Mouse (Mus musculus) neural tube, embryonic 14.5 days (tissue): Measurements from ENCODE around the gene Ccdc146. TPM values are rescaled to one million over a fixed set of nuclear protein-coding genes. Genes with fewer than 3 reads are reported as not detected.

Experiments used
- ATAC-seq: fragments of 200-750 bp; cut with Nextera tagmentation; 2 replicates; pipeline ENCODE4 v1.8.0; 2017; ENCODE audit warnings: low read depth, mild to moderate bottlenecking, moderate TSS enrichment, moderate library complexity
- H3K27ac ChIP-seq: fragments of 300-500 bp; sonication (generic); 2 replicates; pipeline ENCODE4 v1.5.1; 2014; ENCODE audit warnings: low read depth, mild to moderate bottlenecking, control low read depth, low read length, moderate library complexity, mixed read lengths
- H3K27me3 ChIP-seq: fragments of 300-500 bp; sonication (generic); 2 replicates; pipeline ENCODE4 v1.6.1; 2014; ENCODE audit warnings: low read length; ENCODE audit not compliant: control insufficient read depth, insufficient read depth
- H3K36me3 ChIP-seq: fragments of 300-500 bp; sonication (generic); 2 replicates; pipeline ENCODE4 v1.6.1; 2014; ENCODE audit warnings: low read length, mixed read lengths; ENCODE audit not compliant: control insufficient read depth, insufficient read depth
- H3K4me1 ChIP-seq: fragments of 300-500 bp; sonication (generic); 2 replicates; pipeline ENCODE4 v1.6.1; 2014; ENCODE audit warnings: low read length; ENCODE audit not compliant: control insufficient read depth, insufficient read depth
- H3K4me2 ChIP-seq: fragments of 300-500 bp; sonication (generic); 2 replicates; pipeline ENCODE4 v1.6.1; 2014; ENCODE audit warnings: mild to moderate bottlenecking, low read depth, low read length, control low read depth
- H3K4me3 ChIP-seq: fragments of 300-500 bp; sonication (generic); 2 replicates; pipeline ENCODE4 v1.5.1; 2014; ENCODE audit warnings: low read depth, low read length, control low read depth, mixed read lengths
- H3K9ac ChIP-seq: fragments of 300-500 bp; sonication (generic); replicated peaks from 2 replicates; pipeline ENCODE4 v1.6.1; 2014; ENCODE audit warnings: low read depth, mild to moderate bottlenecking, control low read depth, low read length, mixed read lengths
- H3K9me3 ChIP-seq: fragments of 300-500 bp; sonication (generic); 2 replicates; pipeline ENCODE4 v1.6.1; 2016; ENCODE audit warnings: low read length; ENCODE audit not compliant: control insufficient read depth
- WGBS: fragments of 180-500 bp; shearing (Covaris S2); extraction: QIAGEN DNeasy Blood & Tissue Kit; methylation state at CpG from one replicate; pipeline ENCODE4 v1.1.7; 2014; 5-methylcytosine and 5-hydroxymethylcytosine counted together
- polyA plus RNA-seq: library from polyadenylated mRNA; unstranded; fragments of >200 nt; fragmentation: Nextera tagmentation; extraction: Ambion mirVana; gene quantifications from 2 replicates; pipeline ENCODE4 v1.2.1, GENCODE M21; 2014

Ccdc146 gene
- polyA plus RNA-seq, 1 experiment from 2014 or later, result 0.99 TPM

GRCm38 (mm10) chr5:21248834-21249233 lies 175.6 kb downstream of the Ccdc146 start:
- 82% methylated on average over 5 of the region's 5 CpGs for WGBS
- ATAC-seq, result no peak
- no peaks in the 10 kb centered on the region; the same call in 1 of the 2 replicates for H3K4me1 ChIP-seq
- no peaks in the 10 kb centered on the region for H3K36me3 ChIP-seq
- H3K9me3 ChIP-seq, result no peaks in the 10 kb centered on the region
- no peak overlapping the region for H3K4me2 ChIP-seq
- H3K4me3 ChIP-seq, result no peak overlapping the region
- H3K9ac ChIP-seq, result no peak overlapping the region
- H3K27ac ChIP-seq, result no peak overlapping the region
- H3K27me3 ChIP-seq, result no peaks in the 10 kb centered on the region

GRCm38 (mm10) chr5:21247916-21248315 lies 176.6 kb downstream of the Ccdc146 start:
- Histone ChIP-seq H3K9ac (no peak overlapping the region), H3K4me3 (no peak overlapping the region), H3K27me3 (no peaks in the 10 kb centered on the region), H3K4me2 (no peak overlapping the region), H3K4me1 (no peaks in the 10 kb centered on the region; the same call in 1 of the 2 replicates), H3K36me3 (no peaks in the 10 kb centered on the region), H3K27ac (no peak overlapping the region), H3K9me3 (no peaks in the 10 kb centered on the region)
- peak; percentile 65; the same call in 1 of the 2 replicates for ATAC-seq
- WGBS, result 56% methylated on average over 2 of the region's 2 CpGs

- Histone ChIP-seq H3K4me3 (no peak overlapping the region), H3K27ac (no peak overlapping the region), H3K27me3 (no peaks in the 10 kb centered on the region), H3K36me3 (no peaks in the 10 kb centered on the region), H3K4me2 (no peak overlapping the region), H3K9ac (no peak overlapping the region), H3K9me3 (no peaks in the 10 kb centered on the region), H3K4me1 (no peaks in the 10 kb centered on the region; the same call in 1 of the 2 replicates)
- WGBS, result 59% methylated on average over 6 of the region's 6 CpGs
- peak; percentile 28; the same call in 1 of the 2 replicates for ATAC-seq
Observed at GRCm38 (mm10) chr5:21246794-21247193, 177.7 kb downstream of the Ccdc146 start.

GRCm38 (mm10) chr5:21245241-21245640 lies 179.2 kb downstream of the Ccdc146 start:
- Histone ChIP-seq H3K27ac (no peak overlapping the region), H3K36me3 (no peaks in the 10 kb centered on the region), H3K4me2 (no peak overlapping the region), H3K9ac (no peak overlapping the region), H3K4me3 (no peak overlapping the region), H3K27me3 (no peaks in the 10 kb centered on the region), H3K9me3 (no peaks in the 10 kb centered on the region), H3K4me1 (no peaks in the 10 kb centered on the region; the same call in 1 of the 2 replicates)
- WGBS, result 83% methylated on average over 1 of the region's 1 CpGs
- no peak for ATAC-seq

- H3K4me2 ChIP-seq, result no peak overlapping the region
- H3K36me3 ChIP-seq, result no peaks in the 10 kb centered on the region
- no peaks in the 10 kb centered on the region for H3K27me3 ChIP-seq
- H3K4me1 ChIP-seq, result no peaks in the 10 kb centered on the region; the same call in 1 of the 2 replicates
- 88% methylated on average over 1 of the region's 1 CpGs for WGBS
- H3K9ac ChIP-seq, result no peak overlapping the region
- H3K4me3 ChIP-seq, result no peak overlapping the region
- no peaks in the 10 kb centered on the region for H3K9me3 ChIP-seq
- no peak overlapping the region for H3K27ac ChIP-seq
- no peak for ATAC-seq
Observed at GRCm38 (mm10) chr5:21244575-21244974, 179.9 kb downstream of the Ccdc146 start.

Other genes starting within 250 kb of the Ccdc146 start
- 9.7 and 16.3 TPM in 2 replicates for gene Gsap, start 238.4 kb downstream of the Ccdc146 start, polyA plus RNA-seq
- 5.1 and 7.3 TPM in 2 replicates for gene Fgl2, start 52.0 kb downstream of the Ccdc146 start, polyA plus RNA-seq
- 8.3 and 9.4 TPM in 2 replicates for gene Fam185a, start 281 bp upstream of the Ccdc146 start, polyA plus RNA-seq
- 0.95 and 5.5 TPM in 2 replicates for gene Lrrc17, start 118.9 kb upstream of the Ccdc146 start, polyA plus RNA-seq
- 0.21 and 0.35 TPM in 2 replicates for gene Fbxl13, start 221.0 kb upstream of the Ccdc146 start, polyA plus RNA-seq
- 51.1 and 57.2 TPM in 2 replicates for gene Armc10, start 221.1 kb upstream of the Ccdc146 start, polyA plus RNA-seq